In the genomic region with DNA sequence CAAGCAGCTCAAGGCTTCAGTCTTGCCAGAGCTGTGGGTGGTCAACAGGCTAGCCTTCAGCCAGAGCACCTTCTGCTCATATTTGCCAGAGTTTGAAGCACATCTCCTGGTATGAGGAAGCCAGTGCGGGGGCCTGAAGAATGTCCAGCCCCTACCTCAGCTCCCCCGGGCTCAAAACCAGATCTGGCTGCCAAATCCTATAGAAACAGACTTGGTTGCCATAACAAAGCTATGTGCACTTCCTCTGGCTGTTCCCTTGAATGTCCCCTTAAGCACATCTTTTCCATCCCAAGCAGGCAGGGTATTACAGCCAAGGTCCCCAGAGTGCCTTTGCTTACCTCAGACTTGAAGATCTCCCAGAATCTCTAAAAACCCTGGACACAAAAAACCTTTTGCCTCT, we compare ENCODE assay signal across 14 mouse cellular contexts. TPM values are rescaled to one million over a fixed set of nuclear protein-coding genes. Genes with fewer than 3 reads are reported as not detected.
DNase-seq lines count a peak whose midpoint lies in the region; ATAC-seq lines count a peak whose summit lies in the region.
"Had no signal": no experiment of that assay in that cellular context is flagged by ENCODE, and none has a peak within 500 bp of the region (broad histone marks: within the 10 kb centered on the region; RNA-seq: fewer than 3 reads in every experiment).

No protein-coding gene starts in this region.

- H3K4me2 ChIP-seq in heart, embryonic 16.5 days (ENCODE audit: low read depth, low read length) = 0 out of 2 replicates have a peak overlapping the region, but pooled peaks have one; percentile 10
- no peak overlapping the region for H3K4me2 ChIP-seq in lung, embryonic 15.5 days
- no peak overlapping the region for H3K4me2 ChIP-seq in intestine, embryonic 14.5 days (ENCODE audit: low read length)
- H3K4me2 ChIP-seq in stomach, embryonic 15.5 days = no peak overlapping the region
- H3K4me2 ChIP-seq: hindbrain, embryonic 15.5 days had no signal

- 42% methylated on average over 2 of the region's 2 CpGs for WGBS in heart, embryonic 16.5 days
- 54% methylated on average over 2 of the region's 2 CpGs for WGBS in lung, embryonic 15.5 days
- 60% methylated on average over 2 of the region's 2 CpGs for WGBS in intestine, embryonic 14.5 days
- 59% methylated on average over 2 of the region's 2 CpGs for WGBS in stomach, embryonic 15.5 days

- ATAC-seq in heart, embryonic 16.5 days (replicated peaks; ENCODE audit: extremely low read depth, insufficient read depth, low FRiP score) = no peak
- ATAC-seq in lung, embryonic 15.5 days (ENCODE audit: borderline replicate concordance, extremely low read depth, low FRiP score, low TSS enrichment) = no peak
- ATAC-seq in intestine, embryonic 14.5 days (replicated peaks; ENCODE audit: low FRiP score, low TSS enrichment, low read depth) = no peak
- no peak for ATAC-seq in stomach, embryonic 15.5 days (ENCODE audit: insufficient read depth, low FRiP score, low read depth)
- ATAC-seq: activated CD4-positive, CD25-positive, alpha-beta regulatory T cell, adult 4 months had no signal

- H3K4me3 ChIP-seq in heart, embryonic 16.5 days (ENCODE audit: low read length) = no peak overlapping the region
- no peak overlapping the region for H3K4me3 ChIP-seq in lung, embryonic 15.5 days
- H3K4me3 ChIP-seq in intestine, embryonic 14.5 days (ENCODE audit: low read depth, low read length) = no peak overlapping the region
- no peak overlapping the region for H3K4me3 ChIP-seq in stomach, embryonic 15.5 days (replicated peaks)
- H3K4me3 ChIP-seq: erythroblast, embryonic 14.5 days; hindbrain, embryonic 15.5 days; megakaryocyte, embryonic 14.5 days had no signal

- no peaks in the 10 kb centered on the region; the same call in 1 of the 2 replicates for H3K36me3 ChIP-seq in heart, embryonic 16.5 days (ENCODE audit: control insufficient read depth, insufficient read depth)
- H3K36me3 ChIP-seq in lung, embryonic 15.5 days = 0 out of 2 replicates have a peak, but pooled peaks cover 4% of the 10 kb centered on the region
- H3K36me3 ChIP-seq in intestine, embryonic 14.5 days (ENCODE audit: control insufficient read depth, insufficient read depth, low read length) = peaks cover 16% of the 10 kb centered on the region
- 0 out of 2 replicates have a peak, but pooled peaks cover 4% of the 10 kb centered on the region for H3K36me3 ChIP-seq in stomach, embryonic 15.5 days
- H3K36me3 ChIP-seq: hindbrain, embryonic 15.5 days had no signal

- 0 out of 2 replicates have a peak overlapping the region, but pooled peaks have one; percentile 24 for H3K9ac ChIP-seq in heart, embryonic 16.5 days (ENCODE audit: low read length)
- H3K9ac ChIP-seq in lung, embryonic 15.5 days = 0 out of 2 replicates have a peak overlapping the region, but pooled peaks have one; percentile 14
- peak overlapping the region; percentile 1; the same call in 1 of the 2 replicates for H3K9ac ChIP-seq in intestine, embryonic 14.5 days (ENCODE audit: low read length)
- H3K9ac ChIP-seq in stomach, embryonic 15.5 days = peak overlapping the region; percentile 16; the same call in 1 of the 2 replicates
- H3K9ac ChIP-seq: hindbrain, embryonic 15.5 days had no signal

- DNase-seq in heart, adult 8-10 months (ENCODE audit: low spot score) = no peak
- DNase-seq in lung, postnatal 36 days = no peak
- DNase-seq in intestine, embryonic 14.5 days (ENCODE audit: low spot score) = no peak
- DNase-seq in right cerebral cortex, adult 2 months (ENCODE audit: low spot score in 2 of 2) = no peak
- no peak for DNase-seq in spleen, postnatal 10 days (ENCODE audit: low spot score in 2 of 2)
- DNase-seq: layer of hippocampus, adult 9-11 months; right cerebral cortex, postnatal 14 days had no signal

- H3K27ac ChIP-seq in heart, embryonic 16.5 days (ENCODE audit: low read length) = peak overlapping the region; percentile 77
- no peak overlapping the region for H3K27ac ChIP-seq in lung, embryonic 15.5 days
- no peak overlapping the region for H3K27ac ChIP-seq in intestine, embryonic 14.5 days (ENCODE audit: low read depth)
- peak overlapping the region; percentile 57 for H3K27ac ChIP-seq in stomach, embryonic 15.5 days
- H3K27ac ChIP-seq: hindbrain, embryonic 15.5 days had no signal

- H3K9me3 ChIP-seq in heart, embryonic 16.5 days (replicated peaks; ENCODE audit: control insufficient read depth, low read length) = no peaks in the 10 kb centered on the region
- H3K9me3 ChIP-seq in lung, embryonic 15.5 days = no peaks in the 10 kb centered on the region
- H3K9me3 ChIP-seq in intestine, embryonic 14.5 days (ENCODE audit: control insufficient read depth, low read length) = no peaks in the 10 kb centered on the region
- H3K9me3 ChIP-seq in stomach, embryonic 15.5 days = no peaks in the 10 kb centered on the region
- H3K9me3 ChIP-seq: hindbrain, embryonic 15.5 days; megakaryocyte, embryonic 14.5 days had no signal

- no peaks in the 10 kb centered on the region for H3K27me3 ChIP-seq in heart, embryonic 16.5 days (ENCODE audit: control insufficient read depth, insufficient read depth, low read length)
- H3K27me3 ChIP-seq in lung, embryonic 15.5 days = no peaks in the 10 kb centered on the region
- no peaks in the 10 kb centered on the region for H3K27me3 ChIP-seq in intestine, embryonic 14.5 days (replicated peaks; ENCODE audit: control insufficient read depth, insufficient read depth, low read length)
- no peaks in the 10 kb centered on the region for H3K27me3 ChIP-seq in stomach, embryonic 15.5 days (replicated peaks)
- H3K27me3 ChIP-seq: hindbrain, embryonic 15.5 days; megakaryocyte, embryonic 14.5 days had no signal

- H3K4me1 ChIP-seq in heart, embryonic 16.5 days (ENCODE audit: control insufficient read depth, insufficient read depth, low read length) = peaks cover 27% of the 10 kb centered on the region
- H3K4me1 ChIP-seq in lung, embryonic 15.5 days = peaks cover 33% of the 10 kb centered on the region
- H3K4me1 ChIP-seq in intestine, embryonic 14.5 days (replicated peaks; ENCODE audit: control insufficient read depth, insufficient read depth, low read length) = peaks cover 25% of the 10 kb centered on the region
- H3K4me1 ChIP-seq in stomach, embryonic 15.5 days = peaks cover 19% of the 10 kb centered on the region

RNA-seq across cellular contexts. Expression of a gene that starts 3.0 kb away (rescaled TPM):
- polyA plus RNA-seq in heart, embryonic 16.5 days (2015; fragmentation: Nextera tagmentation; extraction: Ambion mirVana) = 77.6 and 80.7 TPM in 2 replicates
- 10 to 100 TPM; 37.0 to 50.9 (median 42.7) TPM for total RNA-seq in heart, adult 8-10 months (2022)
- polyA plus RNA-seq in lung, embryonic 15.5 days (2015; fragmentation: Nextera tagmentation; extraction: Ambion mirVana) = 96.7 and 106 TPM in 2 replicates
- 97.3 and 104 TPM in 2 replicates for polyA plus RNA-seq in intestine, embryonic 14.5 days (2014; fragmentation: Nextera tagmentation; extraction: Ambion mirVana)
- polyA plus RNA-seq in stomach, embryonic 15.5 days (2015; fragmentation: Nextera tagmentation; extraction: Ambion mirVana) = 82.7 and 84.2 TPM in 2 replicates

RNA-seq across cellular contexts. Expression of a gene that starts 9.3 kb away (rescaled TPM):
- polyA plus RNA-seq in heart, embryonic 16.5 days (2015; fragmentation: Nextera tagmentation; extraction: Ambion mirVana) = 0.87 and 0.92 TPM in 2 replicates
- under 1 TPM in 3 of 4 experiments, not detected in 1; 0.23 to 0.50 (median 0.25) TPM for total RNA-seq in heart, adult 8-10 months (2022)
- polyA plus RNA-seq in lung, embryonic 15.5 days (2015; fragmentation: Nextera tagmentation; extraction: Ambion mirVana) = 2.3 and 3.3 TPM in 2 replicates
- polyA plus RNA-seq in intestine, embryonic 14.5 days (2014; fragmentation: Nextera tagmentation; extraction: Ambion mirVana) = 2.6 and 5.7 TPM in 2 replicates
- polyA plus RNA-seq in stomach, embryonic 15.5 days (2015; fragmentation: Nextera tagmentation; extraction: Ambion mirVana) = 8.3 and 11.6 TPM in 2 replicates

RNA-seq across cellular contexts. Expression of a gene that starts 24.9 kb away (rescaled TPM):
- polyA plus RNA-seq in heart, embryonic 16.5 days (2015; fragmentation: Nextera tagmentation; extraction: Ambion mirVana) = 17.6 and 18.4 TPM in 2 replicates
- 10 to 100 TPM; 27.8 to 43.0 (median 34.9) TPM for total RNA-seq in heart, adult 8-10 months (2022)
- 24.7 and 30.2 TPM in 2 replicates for polyA plus RNA-seq in lung, embryonic 15.5 days (2015; fragmentation: Nextera tagmentation; extraction: Ambion mirVana)
- polyA plus RNA-seq in intestine, embryonic 14.5 days (2014; fragmentation: Nextera tagmentation; extraction: Ambion mirVana) = 26.8 and 28.4 TPM in 2 replicates
- 27.3 and 29.0 TPM in 2 replicates for polyA plus RNA-seq in stomach, embryonic 15.5 days (2015; fragmentation: Nextera tagmentation; extraction: Ambion mirVana)

RNA-seq across cellular contexts. Expression of a gene that starts 36.3 kb away (rescaled TPM):
- polyA plus RNA-seq in heart, embryonic 16.5 days (2015; fragmentation: Nextera tagmentation; extraction: Ambion mirVana) = 0.24 and 0.52 TPM in 2 replicates
- under 1 TPM; 0.16 to 0.23 (median 0.19) TPM for total RNA-seq in heart, adult 8-10 months (2022)
- 0.97 and 1.0 TPM in 2 replicates for polyA plus RNA-seq in lung, embryonic 15.5 days (2015; fragmentation: Nextera tagmentation; extraction: Ambion mirVana)
- polyA plus RNA-seq in intestine, embryonic 14.5 days (2014; fragmentation: Nextera tagmentation; extraction: Ambion mirVana) = 2.1 and 2.8 TPM in 2 replicates
- 2.6 and 3.0 TPM in 2 replicates for polyA plus RNA-seq in stomach, embryonic 15.5 days (2015; fragmentation: Nextera tagmentation; extraction: Ambion mirVana)
- polyA plus RNA-seq: erythroblast, embryonic 14.5 days had no signal

RNA-seq across cellular contexts. Expression of a gene that starts 45.9 kb away (rescaled TPM):
- polyA plus RNA-seq in heart, embryonic 16.5 days (2015; fragmentation: Nextera tagmentation; extraction: Ambion mirVana) = 18.7 and 19.5 TPM in 2 replicates
- total RNA-seq in heart, adult 8-10 months (2022) = 10 to 100 TPM; 10.5 to 11.8 (median 11.0) TPM
- 31.6 and 34.5 TPM in 2 replicates for polyA plus RNA-seq in lung, embryonic 15.5 days (2015; fragmentation: Nextera tagmentation; extraction: Ambion mirVana)
- 32.3 and 32.7 TPM in 2 replicates for polyA plus RNA-seq in intestine, embryonic 14.5 days (2014; fragmentation: Nextera tagmentation; extraction: Ambion mirVana)
- polyA plus RNA-seq in stomach, embryonic 15.5 days (2015; fragmentation: Nextera tagmentation; extraction: Ambion mirVana) = 25.0 and 30.5 TPM in 2 replicates

Comparison
In these comparisons a context has a peak if more than half of its experiments do, and no peak if none do; other contexts are left out.
1. H3K27ac ChIP-seq: peak in heart, embryonic 16.5 days (single experiment) and stomach, embryonic 15.5 days (single experiment); none in lung, embryonic 15.5 days (single experiment) and intestine, embryonic 14.5 days (single experiment).
2. Peak in every context shown above with its lines, with median percentiles within 50 percentile points of each other: H3K9ac ChIP-seq.